Mouse (Mus musculus) lung, adult 18-20 months (tissue): ENCODE data around the gene Ddr1.

ENCODE experiments used
- DNase-seq, 2 experiments: peaks; one replicate each; pipeline ENCODE4 v3.0.0; 2022; ENCODE audit warnings: mixed read lengths in 2 of 2

Gene Ddr1

DNA sequence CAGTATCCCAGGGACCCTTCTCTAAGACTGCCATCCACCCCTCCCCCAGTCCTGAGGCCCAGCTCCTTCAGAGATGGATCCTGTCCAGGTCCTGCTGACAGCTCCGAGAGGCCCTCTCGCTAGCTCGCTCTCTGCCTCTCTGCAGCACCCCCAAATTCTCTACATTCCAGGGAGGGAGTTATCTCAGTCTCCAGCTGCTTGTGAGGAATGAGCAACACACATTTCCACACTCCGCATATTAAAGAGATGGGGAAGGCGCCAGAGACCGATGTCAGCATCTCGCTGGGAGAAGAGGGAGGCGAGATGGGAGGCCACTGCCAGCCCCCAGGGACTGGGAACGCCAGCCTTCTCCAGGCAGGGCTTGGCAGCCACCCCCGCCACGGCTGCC lies 15.9 kb upstream of the Ddr1 start:
- peak; percentile 54 to 67 for DNase-seq

GRCm38 (mm10) chr17:35719616-35720339 lies 15.4 kb upstream of the Ddr1 start:
- DNase-seq: no peak

- no peak for DNase-seq
These were observed 12.7 kb upstream of the Ddr1 start for GRCm38 (mm10) chr17:35717080-35717479.

- no peak for DNase-seq
These were observed 11.7 kb upstream of the Ddr1 start for GRCm38 (mm10) chr17:35716114-35716513.

GRCm38 (mm10) chr17:35710705-35711347 lies 6.4 kb upstream of the Ddr1 start:
- no peak for DNase-seq

DNA sequence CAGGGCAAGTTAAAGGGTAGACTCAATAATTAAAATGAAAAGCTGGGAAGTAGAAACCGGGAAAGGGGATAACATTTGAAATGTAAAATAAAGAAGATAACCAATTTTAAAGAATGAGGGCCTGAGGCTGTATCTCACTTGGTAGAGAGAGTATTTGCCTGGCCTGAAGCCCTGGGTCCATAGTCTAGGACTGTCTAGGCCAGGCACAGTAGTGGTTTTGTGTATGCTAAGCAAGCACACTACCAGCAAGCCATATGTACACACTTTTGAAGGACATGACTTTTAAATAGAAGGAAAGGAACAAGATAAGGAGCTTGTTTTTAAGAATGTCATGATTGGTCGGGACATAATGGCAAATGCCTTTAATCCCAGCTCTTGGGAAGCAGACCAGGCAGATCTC lies 4.2 kb upstream of the Ddr1 start:
- DNase-seq: no peak

DNA sequence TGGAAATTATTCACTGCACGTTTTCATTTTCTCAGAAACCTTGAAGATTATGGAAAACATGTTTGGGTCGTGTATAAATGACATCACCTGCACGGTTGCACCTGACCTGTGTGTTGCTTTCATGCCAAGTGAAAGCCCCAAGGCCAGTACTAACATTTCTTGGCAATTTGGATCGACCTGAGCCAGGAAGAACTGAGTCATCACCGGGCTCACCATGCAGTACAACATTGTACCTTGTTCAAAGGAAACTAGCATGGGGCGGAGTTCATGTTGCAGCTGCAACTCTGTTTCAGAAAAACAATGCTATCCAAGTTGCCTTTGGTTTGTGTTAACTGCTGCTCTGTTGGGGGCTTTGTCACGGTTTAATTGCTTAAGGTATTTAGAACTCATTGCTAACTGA lies 3.5 kb upstream of the Ddr1 start:
- DNase-seq: no peak

DNA sequence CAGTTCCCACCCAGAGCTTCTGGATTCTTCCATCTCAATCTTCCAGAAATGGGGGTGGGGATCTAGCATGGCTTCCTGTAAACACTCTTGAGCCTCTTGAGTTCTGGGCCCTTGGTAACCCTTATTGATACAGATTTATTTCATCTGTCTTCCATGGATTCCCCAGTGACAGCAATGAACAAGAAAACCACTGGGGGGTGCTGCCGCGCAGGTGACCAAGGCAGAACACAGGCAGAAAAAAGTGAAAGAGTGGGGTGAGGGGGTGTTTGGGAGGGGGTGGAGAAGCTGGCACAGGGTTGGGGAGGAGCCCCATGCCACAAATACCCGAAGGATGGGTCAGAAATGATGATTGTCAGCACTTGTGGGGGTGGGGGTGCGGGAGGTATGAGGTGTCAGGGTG lies 1.4 kb upstream of the Ddr1 start:
- peak in 1 of 2 experiments; percentile 54 for DNase-seq

DNA sequence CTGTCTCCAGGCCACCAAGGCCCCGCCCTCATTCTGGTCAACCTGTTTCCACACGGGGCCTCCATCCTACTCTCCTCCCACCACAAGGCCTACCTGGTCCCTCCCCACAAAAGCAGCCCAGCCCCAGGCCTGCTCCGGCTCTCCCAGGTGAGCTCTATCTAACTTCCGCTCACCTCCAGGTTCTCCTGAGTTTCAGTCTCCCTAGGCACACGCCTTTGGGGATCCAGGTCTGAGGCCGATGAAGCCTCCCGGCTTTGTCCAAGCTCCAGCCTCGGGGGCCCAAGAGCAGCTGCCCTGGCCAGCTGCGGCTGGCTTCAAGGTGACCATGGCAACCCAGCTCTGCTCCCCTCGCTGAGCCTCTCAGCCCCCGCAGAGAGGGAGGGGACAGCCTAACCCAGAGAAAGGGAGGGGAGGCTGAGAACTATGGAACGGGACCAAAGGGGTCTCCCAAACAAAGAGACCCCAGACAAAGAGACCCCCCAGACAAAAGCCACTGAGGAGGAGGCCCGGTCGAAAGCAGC lies 610 bp downstream of the Ddr1 start:
- DNase-seq: no peak

DNA sequence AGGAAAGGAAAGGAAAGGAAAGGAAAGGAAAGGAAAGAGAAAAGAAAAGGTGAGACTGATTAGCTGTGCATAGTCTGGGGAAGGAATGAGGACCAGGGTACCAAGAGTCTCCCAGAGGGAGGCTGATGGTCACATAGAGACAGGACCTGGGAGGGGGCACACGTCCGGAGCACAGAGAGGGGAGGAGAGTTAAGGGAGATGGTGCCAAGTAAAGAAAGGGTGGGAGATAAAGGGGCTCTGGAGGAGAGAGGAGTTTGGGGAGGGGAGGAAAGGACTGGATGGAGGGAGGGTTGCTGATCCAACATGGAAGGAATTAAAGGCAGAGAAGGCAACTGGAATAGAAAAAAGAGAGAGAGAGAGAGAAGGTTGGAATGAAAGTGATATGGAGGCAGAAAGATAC lies 1.4 kb downstream of the Ddr1 start:
- DNase-seq: no peak

DNA sequence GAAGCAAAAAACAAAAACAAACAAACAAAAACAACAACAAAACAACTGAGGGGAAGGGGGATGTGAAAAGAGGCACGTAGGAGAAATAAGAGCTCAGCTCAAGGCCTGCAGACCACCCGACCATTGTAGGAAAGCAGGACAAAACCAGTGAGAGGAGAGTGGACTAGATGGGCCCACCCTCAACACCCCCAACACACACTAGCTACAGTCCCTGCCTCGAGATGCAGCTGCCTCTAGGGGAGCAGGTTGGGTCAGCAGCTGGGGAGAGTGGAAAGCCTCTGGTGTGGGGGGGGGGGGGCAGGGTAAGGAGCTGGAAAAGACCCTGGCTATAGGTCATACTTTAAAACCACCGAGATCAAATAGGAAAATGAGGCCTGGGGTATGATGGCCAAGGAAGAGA lies 1.8 kb downstream of the Ddr1 start:
- no peak for DNase-seq

GRCm38 (mm10) chr17:35701978-35702461 lies 2.4 kb downstream of the Ddr1 start:
- peak; percentile 72 to 76 for DNase-seq

DNA sequence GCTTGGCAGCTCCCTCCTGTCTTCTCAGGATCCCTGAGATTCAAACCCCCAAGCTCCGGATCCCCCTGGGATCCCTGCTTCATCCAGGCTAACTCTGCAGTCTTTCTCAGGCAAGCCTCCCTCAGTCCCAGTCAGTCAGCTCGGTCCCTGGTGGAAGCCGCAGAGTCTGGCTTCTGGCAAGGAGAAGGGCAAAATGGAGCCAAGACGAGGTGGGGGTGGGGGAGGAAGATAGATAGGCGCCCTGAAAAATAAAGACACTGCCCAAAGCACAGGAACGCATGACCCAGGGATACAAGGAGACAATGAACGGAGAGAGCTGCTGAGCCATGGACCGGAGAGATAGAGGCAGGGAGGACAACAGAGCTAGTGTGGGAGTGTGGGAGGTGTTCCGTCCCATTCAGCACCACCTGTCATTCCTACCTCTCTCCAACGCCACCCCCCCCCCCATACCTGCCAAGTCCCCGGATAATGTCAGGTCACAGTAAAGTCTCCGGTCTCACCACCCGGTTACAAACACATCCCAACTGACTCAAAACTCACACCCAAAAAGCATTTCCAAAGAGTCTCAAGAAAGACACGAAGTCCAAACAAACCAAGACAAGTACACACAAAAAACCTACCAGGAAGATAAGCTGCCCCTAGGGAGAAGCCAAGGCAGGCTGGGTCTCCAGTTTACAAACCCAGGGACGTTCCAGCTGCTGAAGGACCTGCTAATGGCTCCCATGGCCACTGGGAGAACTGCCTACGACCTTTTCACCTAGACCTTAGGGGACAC lies 3.0 kb downstream of the Ddr1 start:
- DNase-seq: peak in 1 of 2 experiments; percentile 10

GRCm38 (mm10) chr17:35700371-35700961 lies 4.0 kb downstream of the Ddr1 start:
- peak; percentile 84 to 88 for DNase-seq

GRCm38 (mm10) chr17:35699919-35700318 lies 4.5 kb downstream of the Ddr1 start:
- DNase-seq: peak; percentile 90 to 93

DNA sequence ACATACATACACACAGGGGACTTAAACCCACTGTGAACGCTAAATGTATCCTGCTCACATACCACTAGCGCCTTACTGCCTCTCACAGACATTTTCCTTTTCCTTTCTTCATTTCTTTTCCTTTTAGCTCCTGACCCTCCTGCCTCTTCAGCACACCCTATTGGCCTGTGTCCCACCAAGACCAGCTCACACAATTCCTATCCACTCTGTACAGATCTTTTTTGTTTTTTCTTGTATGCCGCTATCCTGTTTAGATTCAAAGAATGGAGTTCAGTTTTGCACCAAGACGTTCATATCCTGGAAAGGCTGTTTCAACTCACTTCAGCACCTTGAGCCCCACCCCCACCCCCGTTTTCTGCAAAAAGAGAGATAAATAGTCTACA lies 5.9 kb downstream of the Ddr1 start:
- no peak for DNase-seq

DNA sequence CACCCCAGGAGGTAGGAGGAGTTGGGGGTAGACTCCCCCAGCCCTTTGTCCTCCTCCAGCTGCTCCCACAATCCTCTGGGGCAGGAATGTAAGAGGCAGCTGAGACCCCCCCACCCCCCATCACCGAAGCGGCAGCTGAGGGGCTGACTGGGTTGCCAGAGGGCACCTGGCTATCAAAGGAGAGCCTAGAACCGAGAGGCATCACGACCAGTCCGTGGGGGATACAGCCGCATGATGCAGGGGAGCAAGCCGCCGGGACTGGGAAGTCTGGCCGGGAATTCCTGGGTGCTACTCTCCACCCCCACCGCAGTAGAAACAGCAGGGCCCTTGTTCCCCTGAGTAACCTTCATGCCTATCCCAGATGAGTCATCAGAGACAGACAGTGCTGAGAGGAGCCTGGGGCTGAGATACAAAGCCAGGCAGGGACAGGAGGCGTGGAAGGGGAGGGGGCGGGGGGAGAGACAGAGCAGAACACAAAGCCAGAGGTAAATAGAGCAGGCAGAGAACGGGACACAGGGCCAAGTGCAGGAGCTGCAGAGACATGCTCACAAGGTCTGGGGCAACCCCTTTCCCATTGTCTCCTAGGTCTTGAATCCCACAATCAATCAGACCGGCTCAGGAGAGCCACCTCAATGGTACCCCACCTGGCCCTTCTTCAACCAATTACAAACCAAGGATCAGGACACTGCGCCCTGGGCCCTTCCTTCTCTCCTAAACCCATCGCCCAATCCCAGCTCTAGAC lies 6.5 kb downstream of the Ddr1 start:
- no peak for DNase-seq

- DNase-seq: no peak
These were observed 7.0 kb downstream of the Ddr1 start for GRCm38 (mm10) chr17:35697429-35697758.

GRCm38 (mm10) chr17:35696691-35697090 lies 7.7 kb downstream of the Ddr1 start:
- no peak for DNase-seq

GRCm38 (mm10) chr17:35695289-35695688 lies 9.1 kb downstream of the Ddr1 start:
- no peak for DNase-seq

DNA sequence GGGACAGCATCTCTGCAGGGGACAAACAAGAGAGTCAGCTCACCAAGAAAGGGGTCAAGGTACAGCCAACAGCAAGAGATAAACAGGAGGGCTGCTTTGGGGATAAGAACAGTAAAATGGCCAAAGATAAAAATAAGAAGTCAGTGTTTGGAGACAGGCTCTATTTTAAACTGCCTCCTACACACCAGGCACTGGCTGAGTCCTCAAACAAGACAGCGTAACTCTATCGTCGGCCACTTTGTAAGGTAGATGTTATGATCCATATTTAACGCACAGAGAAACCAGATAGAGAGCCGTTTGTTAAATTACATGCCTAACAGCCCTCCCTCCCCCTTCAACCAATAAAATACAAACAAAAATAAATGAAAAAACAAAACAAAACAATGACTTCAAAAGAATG lies 10.5 kb downstream of the Ddr1 start:
- DNase-seq: no peak

DNA sequence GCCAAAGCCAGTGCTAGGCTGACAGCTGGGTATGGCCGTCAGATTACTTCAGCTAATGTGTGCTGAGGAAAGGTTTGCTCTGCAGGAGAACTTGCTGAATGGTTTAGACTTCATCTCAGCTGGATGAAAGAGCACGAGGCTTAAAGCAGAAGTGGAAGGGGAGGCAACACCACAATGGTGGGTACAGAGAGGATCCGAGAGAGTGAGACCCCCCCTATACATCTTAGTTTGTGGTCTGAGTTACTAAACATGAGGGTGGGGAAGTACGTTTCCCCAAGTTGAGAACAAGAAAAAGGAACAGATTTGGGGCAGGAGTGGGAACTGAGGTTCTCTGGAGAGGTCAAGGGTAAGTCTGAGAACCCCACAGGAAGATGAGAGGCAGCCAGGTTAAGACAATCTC lies 12.1 kb downstream of the Ddr1 start:
- DNase-seq: no peak

GRCm38 (mm10) chr17:35691811-35692210 lies 12.6 kb downstream of the Ddr1 start:
- DNase-seq: no peak
